Mouse (Mus musculus) midbrain, embryonic 12.5 days (tissue): ENCODE results near the gene Kcnk7. TPM values are rescaled to one million over a fixed set of nuclear protein-coding genes. Genes with fewer than 3 reads are reported as not detected.

Experiments used
- ATAC-seq: fragments of 200-750 bp; cut with Nextera tagmentation; 2 replicates; pipeline ENCODE4 v1.8.0; 2017; ENCODE audit warnings: low read depth, moderate TSS enrichment, moderate library complexity; ENCODE audit not compliant: low FRiP score
- H3K27ac ChIP-seq: fragments of 300-500 bp; sonication (generic); replicated peaks from 2 replicates; pipeline ENCODE4 v1.5.1; 2016; ENCODE audit warnings: mild to moderate bottlenecking
- H3K27me3 ChIP-seq: fragments of 300-500 bp; sonication (generic); 2 replicates; pipeline ENCODE4 v1.6.1; 2016; ENCODE audit warnings: mild to moderate bottlenecking
- H3K36me3 ChIP-seq: fragments of 300-500 bp; sonication (generic); 2 replicates; pipeline ENCODE4 v1.6.1; 2016
- H3K4me1 ChIP-seq: fragments of 300-500 bp; sonication (generic); 2 replicates; pipeline ENCODE4 v1.6.1; 2016
- H3K4me2 ChIP-seq: fragments of 300-500 bp; sonication (generic); replicated peaks from 2 replicates; pipeline ENCODE4 v1.6.1; 2016; ENCODE audit warnings: mild to moderate bottlenecking, moderate library complexity
- H3K4me3 ChIP-seq: fragments of 300-500 bp; sonication (generic); 2 replicates; pipeline ENCODE4 v1.5.1; 2016; ENCODE audit warnings: mild to moderate bottlenecking
- H3K9ac ChIP-seq: fragments of 300-500 bp; sonication (generic); replicated peaks from 2 replicates; pipeline ENCODE4 v1.6.1; 2016; ENCODE audit warnings: mild to moderate bottlenecking, moderate library complexity
- H3K9me3 ChIP-seq: fragments of 300-500 bp; sonication (generic); 2 replicates; pipeline ENCODE4 v1.6.1; 2016; ENCODE audit warnings: mild to moderate bottlenecking
- WGBS: fragments of 180-500 bp; shearing (Covaris S2); methylation state at CpG from one replicate; pipeline ENCODE4 v1.1.7; 2016; 5-methylcytosine and 5-hydroxymethylcytosine counted together
- polyA plus RNA-seq: library from polyadenylated mRNA; unstranded; fragments of >200 nt; fragmentation: Nextera tagmentation; extraction: Ambion mirVana; gene quantifications from 2 replicates; pipeline ENCODE4 v1.2.1, GENCODE M21; 2016

The Kcnk7 gene
- polyA plus RNA-seq, result 0.36 TPM in 1 of 2 replicates, not detected in the other

DNA sequence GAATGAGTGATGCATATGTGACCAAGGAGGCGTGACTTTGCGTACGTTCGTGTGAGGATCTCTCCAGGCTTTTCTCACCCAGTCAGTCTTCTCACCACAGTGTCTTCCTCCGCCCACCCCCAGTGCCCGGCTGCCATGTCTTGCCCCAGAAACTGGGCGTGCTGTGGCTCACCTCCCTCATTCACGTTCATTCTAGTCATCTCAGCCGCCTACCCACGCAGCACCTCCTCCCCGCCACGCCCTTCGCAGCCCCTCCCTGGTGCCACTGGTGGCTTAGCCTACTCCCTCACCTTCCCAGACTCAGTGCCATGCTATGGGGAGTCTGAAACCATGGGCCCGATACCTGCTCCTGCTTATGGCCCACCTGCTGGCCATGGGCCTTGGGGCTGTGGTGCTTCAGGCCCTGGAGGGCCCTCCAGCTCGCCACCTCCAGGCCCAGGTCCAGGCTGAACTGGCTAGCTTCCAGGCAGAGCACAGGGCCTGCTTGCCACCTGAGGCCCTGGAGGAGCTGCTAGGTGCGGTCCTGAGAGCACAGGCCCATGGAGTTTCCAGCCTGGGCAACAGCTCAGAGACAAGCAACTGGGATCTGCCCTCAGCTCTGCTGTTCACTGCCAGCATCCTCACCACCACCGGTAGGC is at the start of gene Kcnk7:
TSS of gene Kcnk7 (plus strand) at position 205 of the 638 bp plus-strand sequence.
- no peaks in the 10 kb centered on the region for H3K27me3 ChIP-seq
- H3K9me3 ChIP-seq, result no peaks in the 10 kb centered on the region
- H3K36me3 ChIP-seq, result peaks cover 78% of the 10 kb centered on the region
- no peak within 1 kb of the TSS for H3K4me2 ChIP-seq
- H3K4me1 ChIP-seq, result 0 out of 2 replicates have a peak, but pooled peaks cover 3% of the 10 kb centered on the region
- no peak within 1 kb of the TSS for H3K4me3 ChIP-seq
- H3K9ac ChIP-seq, result no peak within 1 kb of the TSS
- no peak for ATAC-seq
- 79% methylated on average over 17 of the region's 17 CpGs for WGBS
- 0 out of 2 replicates have a peak within 1 kb of the TSS, but pooled peaks have one; percentile 8 for H3K27ac ChIP-seq

DNA sequence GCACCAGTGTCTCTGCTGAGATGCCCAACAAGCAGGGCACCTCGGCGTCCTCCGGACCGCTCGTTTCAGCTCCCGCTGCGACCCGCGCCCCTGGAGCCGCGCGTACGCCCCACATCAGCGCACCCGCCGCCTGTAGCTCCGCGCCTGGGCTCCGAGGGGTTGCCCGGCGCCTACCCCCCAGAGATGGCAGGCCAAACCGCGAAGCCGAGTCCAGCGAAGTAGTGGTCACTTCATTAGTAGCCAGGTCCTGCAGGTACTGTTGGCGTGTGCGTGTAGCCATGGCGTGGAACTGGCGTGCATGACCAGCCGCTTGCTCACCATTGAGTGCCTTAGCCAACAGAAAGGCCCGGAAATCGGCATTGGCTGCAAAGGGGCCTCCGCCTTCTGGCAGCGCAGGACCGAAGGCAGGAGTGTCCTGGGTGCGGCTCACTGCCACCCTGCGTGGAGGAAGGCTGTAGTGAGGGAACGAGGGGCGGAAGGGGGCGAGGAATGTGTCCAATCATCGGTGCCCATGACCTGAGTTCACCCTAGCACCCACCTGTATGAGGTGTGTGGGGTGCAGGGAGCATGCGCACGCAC is 49.4 kb upstream of the Kcnk7 start:
- H3K27me3 ChIP-seq, result peaks cover 56% of the 10 kb centered on the region
- H3K36me3 ChIP-seq, result peaks cover 7% of the 10 kb centered on the region; the same call in 1 of the 2 replicates
- H3K4me2 ChIP-seq, result peak overlapping the region; percentile 70
- no peak overlapping the region for H3K27ac ChIP-seq
- 9% methylated on average over 43 of the region's 43 CpGs for WGBS
- ATAC-seq, result no peak
- H3K9ac ChIP-seq, result peak overlapping the region; percentile 51
- H3K4me1 ChIP-seq, result peaks cover 16% of the 10 kb centered on the region
- no peaks in the 10 kb centered on the region for H3K9me3 ChIP-seq
- peak overlapping the region; percentile 46 for H3K4me3 ChIP-seq

- H3K4me2 ChIP-seq, result no peak overlapping the region
- no peak overlapping the region for H3K27ac ChIP-seq
- WGBS, result 85% methylated on average over 16 of the region's 16 CpGs
- no peak overlapping the region for H3K9ac ChIP-seq
- no peak overlapping the region for H3K4me3 ChIP-seq
- no peak for ATAC-seq
- H3K9me3 ChIP-seq, result no peaks in the 10 kb centered on the region
- peaks cover 14% of the 10 kb centered on the region for H3K4me1 ChIP-seq
- peaks cover 7% of the 10 kb centered on the region for H3K27me3 ChIP-seq
- H3K36me3 ChIP-seq, result peaks cover 17% of the 10 kb centered on the region
Observed at GRCm38 (mm10) chr19:5660942-5661751, 43.0 kb upstream of the Kcnk7 start.

GRCm38 (mm10) chr19:5662310-5662709 is 41.9 kb upstream of the Kcnk7 start:
- 86% methylated on average over 8 of the region's 8 CpGs for WGBS
- no peak for ATAC-seq
- peaks cover 29% of the 10 kb centered on the region for H3K36me3 ChIP-seq
- H3K27me3 ChIP-seq, result no peaks in the 10 kb centered on the region
- H3K9me3 ChIP-seq, result no peaks in the 10 kb centered on the region
- H3K4me3 ChIP-seq, result 0 out of 2 replicates have a peak overlapping the region, but pooled peaks have one; percentile 7
- H3K4me2 ChIP-seq, result 0 out of 2 replicates have a peak overlapping the region, but pooled peaks have one; percentile 53
- peaks cover 14% of the 10 kb centered on the region for H3K4me1 ChIP-seq
- H3K27ac ChIP-seq, result 0 out of 2 replicates have a peak overlapping the region, but pooled peaks have one; percentile 30
- H3K9ac ChIP-seq, result no peak overlapping the region

DNA sequence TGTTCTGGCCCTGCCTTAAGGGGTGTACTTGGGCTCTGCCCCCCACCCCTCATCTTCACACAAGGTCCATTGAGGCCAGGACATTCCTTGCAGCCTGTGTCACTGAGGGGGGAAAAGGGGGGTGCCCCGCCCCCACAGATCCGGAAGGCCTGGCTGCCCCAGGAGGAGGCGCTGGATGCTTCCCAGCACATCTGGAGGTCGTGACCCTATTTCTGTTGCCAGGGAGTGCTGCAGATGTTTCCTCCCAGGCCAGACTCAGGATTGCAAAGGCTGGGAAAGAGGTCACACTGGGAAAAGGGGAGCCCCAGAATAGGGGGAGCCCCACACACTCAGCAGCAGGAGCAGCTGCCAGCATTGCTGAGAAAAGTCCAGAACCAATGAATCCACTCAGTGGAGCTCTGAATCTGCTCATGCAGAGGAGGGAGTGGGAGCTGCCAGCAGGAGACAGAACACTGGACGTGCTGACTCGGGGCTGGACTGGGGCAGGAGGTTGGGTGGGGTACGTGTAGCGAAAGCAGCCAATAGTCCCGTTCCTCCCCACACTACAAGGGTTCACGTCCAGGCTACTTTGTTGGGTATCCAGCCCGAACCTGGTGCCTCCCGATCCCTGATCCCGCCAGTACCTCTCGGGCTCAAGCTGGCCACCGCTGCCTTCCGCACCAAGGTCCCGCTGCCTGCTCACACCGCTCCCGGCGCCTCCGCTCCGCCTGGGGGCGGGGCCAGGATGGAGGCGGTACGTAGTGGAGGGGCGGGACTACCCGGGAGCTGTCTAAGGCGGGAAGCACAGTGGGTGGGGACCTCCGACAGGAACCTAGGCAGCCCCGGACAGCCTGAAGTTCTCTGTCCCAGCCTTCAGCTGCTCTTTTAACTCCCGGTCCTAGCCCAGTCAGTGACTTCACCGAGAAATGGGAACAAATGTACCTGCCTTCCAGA is 40.9 kb upstream of the Kcnk7 start, which contains the start of gene Sipa1:
TSS of gene Sipa1 (minus strand) at position 727 of the 933 bp plus-strand sequence.
- H3K9ac ChIP-seq, result peak within 1 kb of the TSS; percentile 57
- peak; percentile 92 for ATAC-seq
- peak within 1 kb of the TSS; percentile 41 for H3K4me3 ChIP-seq
- H3K4me2 ChIP-seq, result peak within 1 kb of the TSS; percentile 53
- peak within 1 kb of the TSS; percentile 47 for H3K27ac ChIP-seq
- H3K27me3 ChIP-seq, result no peaks in the 10 kb centered on the region
- under 1% methylated on average over 32 of the region's 32 CpGs for WGBS
- peaks cover 14% of the 10 kb centered on the region for H3K4me1 ChIP-seq
- H3K36me3 ChIP-seq, result peaks cover 38% of the 10 kb centered on the region
- H3K9me3 ChIP-seq, result no peaks in the 10 kb centered on the region

- peaks cover 14% of the 10 kb centered on the region for H3K4me1 ChIP-seq
- H3K4me3 ChIP-seq, result no peak overlapping the region
- no peaks in the 10 kb centered on the region for H3K27me3 ChIP-seq
- 93% methylated on average over 10 of the region's 10 CpGs for WGBS
- peaks cover 53% of the 10 kb centered on the region for H3K36me3 ChIP-seq
- H3K27ac ChIP-seq, result no peak overlapping the region
- H3K9ac ChIP-seq, result no peak overlapping the region
- H3K4me2 ChIP-seq, result no peak overlapping the region
- H3K9me3 ChIP-seq, result no peaks in the 10 kb centered on the region
- no peak for ATAC-seq
Observed at GRCm38 (mm10) chr19:5664669-5665257, 39.4 kb upstream of the Kcnk7 start.

DNA sequence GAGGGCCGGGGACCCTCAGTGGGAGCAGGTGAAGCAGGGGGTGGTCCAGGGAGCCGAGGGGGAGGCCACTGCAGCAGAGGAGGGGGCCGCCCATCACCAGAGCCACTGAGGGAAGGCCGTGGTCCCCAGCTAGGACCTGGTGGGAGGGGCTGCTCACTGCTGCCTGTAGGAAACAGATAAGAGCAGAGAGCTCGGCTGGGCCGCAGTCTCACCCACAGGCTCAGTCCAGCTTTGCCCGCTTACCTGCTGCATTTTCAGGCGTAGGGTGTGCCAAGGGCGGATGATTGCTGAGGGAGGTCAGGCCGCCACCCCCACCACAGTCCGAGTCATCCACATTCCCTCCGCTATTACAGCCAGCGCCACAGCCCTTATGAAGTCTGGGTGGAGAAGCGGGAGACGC is 38.7 kb upstream of the Kcnk7 start:
- H3K9ac ChIP-seq, result no peak overlapping the region
- no peaks in the 10 kb centered on the region for H3K27me3 ChIP-seq
- H3K4me3 ChIP-seq, result no peak overlapping the region
- no peak overlapping the region for H3K4me2 ChIP-seq
- WGBS, result 89% methylated on average over 15 of the region's 15 CpGs
- no peak for ATAC-seq
- no peak overlapping the region for H3K27ac ChIP-seq
- H3K4me1 ChIP-seq, result peaks cover 14% of the 10 kb centered on the region
- no peaks in the 10 kb centered on the region for H3K9me3 ChIP-seq
- peaks cover 60% of the 10 kb centered on the region for H3K36me3 ChIP-seq

GRCm38 (mm10) chr19:5666386-5666785 is 37.8 kb upstream of the Kcnk7 start:
- Histone ChIP-seq H3K4me2 (no peak overlapping the region), H3K9ac (no peak overlapping the region), H3K27ac (no peak overlapping the region), H3K36me3 (peaks cover 69% of the 10 kb centered on the region), H3K27me3 (no peaks in the 10 kb centered on the region), H3K9me3 (no peaks in the 10 kb centered on the region), H3K4me1 (peaks cover 14% of the 10 kb centered on the region), H3K4me3 (no peak overlapping the region)
- WGBS, result 94% methylated on average over 18 of the region's 18 CpGs
- ATAC-seq, result no peak

- H3K9ac ChIP-seq, result no peak overlapping the region
- H3K27ac ChIP-seq, result no peak overlapping the region
- H3K4me1 ChIP-seq, result peaks cover 7% of the 10 kb centered on the region
- peaks cover 89% of the 10 kb centered on the region for H3K36me3 ChIP-seq
- no peaks in the 10 kb centered on the region for H3K9me3 ChIP-seq
- ATAC-seq, result no peak
- no peak overlapping the region for H3K4me2 ChIP-seq
- no peak overlapping the region for H3K4me3 ChIP-seq
- no peaks in the 10 kb centered on the region for H3K27me3 ChIP-seq
- WGBS, result 94% methylated on average over 4 of the region's 4 CpGs
Observed at GRCm38 (mm10) chr19:5668372-5668771, 35.8 kb upstream of the Kcnk7 start.

- Histone ChIP-seq H3K9me3 (no peaks in the 10 kb centered on the region), H3K4me3 (no peak overlapping the region), H3K27ac (no peak overlapping the region), H3K4me2 (no peak overlapping the region), H3K27me3 (no peaks in the 10 kb centered on the region), H3K4me1 (no peaks in the 10 kb centered on the region), H3K9ac (no peak overlapping the region), H3K36me3 (peaks cover 94% of the 10 kb centered on the region)
- no peak for ATAC-seq
- 94% methylated on average over 4 of the region's 4 CpGs for WGBS
Observed at GRCm38 (mm10) chr19:5680432-5680831, 23.7 kb upstream of the Kcnk7 start.

DNA sequence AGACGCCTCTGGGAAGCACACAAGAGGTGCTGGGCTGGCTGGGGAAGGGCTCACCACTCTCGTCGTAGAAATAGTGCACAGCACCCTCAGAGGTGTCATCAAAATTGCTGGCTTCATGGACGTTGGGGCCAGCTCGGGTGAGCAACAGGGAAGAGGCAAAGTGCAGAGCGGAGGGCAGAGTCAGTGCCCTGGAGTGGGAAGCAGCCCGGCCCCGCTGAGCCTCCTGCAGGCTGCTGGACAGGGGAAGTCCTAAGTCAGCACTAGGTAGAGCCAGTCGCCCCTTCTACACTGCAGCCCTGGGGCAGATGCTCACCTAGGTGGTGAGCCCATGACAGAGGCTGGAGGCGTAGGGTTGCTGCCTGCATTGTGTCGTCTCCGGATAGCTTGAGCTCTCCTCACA is 19.9 kb upstream of the Kcnk7 start:
- Histone ChIP-seq H3K9ac (no peak overlapping the region), H3K4me1 (peaks cover 11% of the 10 kb centered on the region), H3K36me3 (peaks cover 78% of the 10 kb centered on the region), H3K4me2 (no peak overlapping the region), H3K27ac (no peak overlapping the region), H3K9me3 (no peaks in the 10 kb centered on the region), H3K27me3 (no peaks in the 10 kb centered on the region), H3K4me3 (no peak overlapping the region)
- ATAC-seq, result no peak
- WGBS, result 93% methylated on average over 12 of the region's 12 CpGs
